Mouse (Mus musculus): ENCODE results near the gene Ano2. TPM values are rescaled to one million over a fixed set of nuclear protein-coding genes. Genes with fewer than 3 reads are reported as not detected.

Gene Ano2
- polyA plus RNA-seq, 1 experiment, result not detected

DNA sequence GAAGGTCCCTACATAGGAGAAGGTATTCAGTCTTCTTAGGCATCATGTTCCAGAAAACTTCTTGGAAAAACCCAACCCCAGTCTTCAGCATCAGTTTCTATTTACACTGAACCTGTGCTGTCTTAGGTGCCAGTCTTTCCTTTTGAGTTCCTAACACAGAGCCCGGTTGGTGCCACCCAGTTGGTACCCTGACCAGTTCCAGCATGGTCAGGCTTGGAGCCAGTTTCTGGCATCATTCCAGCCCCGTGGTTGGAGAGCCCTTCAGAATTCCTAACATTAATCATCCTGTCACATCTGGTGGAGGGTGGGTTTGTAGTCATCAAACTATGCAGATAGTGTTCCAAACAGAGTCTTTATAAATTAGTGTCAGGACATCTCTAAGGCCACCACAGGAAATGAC is 234.8 kb downstream of the Ano2 start:
- no peak overlapping the region for H3K27ac ChIP-seq (replicated peaks; ENCODE audit: low read depth, low read length)
- no peaks in the 10 kb centered on the region for H3K4me1 ChIP-seq (ENCODE audit: control insufficient read depth, insufficient read depth, insufficient read length, low read length)

DNA sequence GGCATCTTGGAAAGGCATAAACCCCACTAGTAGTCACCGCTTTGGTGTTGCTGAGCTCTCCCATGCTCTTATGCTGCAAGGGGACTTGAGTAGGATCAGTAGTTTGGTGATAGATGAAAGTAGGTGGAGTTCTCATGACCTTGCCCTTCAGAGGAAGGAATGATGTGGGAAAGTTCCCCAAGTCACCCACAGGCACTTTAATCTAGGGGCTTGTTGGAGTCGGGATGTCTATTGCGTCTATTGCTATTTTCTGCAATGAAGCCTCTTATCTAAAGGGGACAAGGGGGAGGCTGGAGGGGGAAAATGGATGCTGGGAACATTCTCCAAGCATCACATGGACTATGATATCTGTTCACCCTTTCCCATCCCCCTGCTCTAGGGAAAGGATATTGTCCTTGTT is 235.6 kb downstream of the Ano2 start:
- Histone ChIP-seq H3K27ac (replicated peaks; ENCODE audit: low read depth, low read length) (no peak overlapping the region), H3K4me1 (ENCODE audit: control insufficient read depth, insufficient read depth, insufficient read length, low read length) (no peaks in the 10 kb centered on the region), H3K4me3 (ENCODE audit: insufficient read depth, low read depth, low read length) (no peak overlapping the region)

More for the DNA sequence above, 234.8 kb downstream of the Ano2 start:
- no peak overlapping the region for H3K4me3 ChIP-seq (ENCODE audit: insufficient read depth, low read depth, low read length)

DNA sequence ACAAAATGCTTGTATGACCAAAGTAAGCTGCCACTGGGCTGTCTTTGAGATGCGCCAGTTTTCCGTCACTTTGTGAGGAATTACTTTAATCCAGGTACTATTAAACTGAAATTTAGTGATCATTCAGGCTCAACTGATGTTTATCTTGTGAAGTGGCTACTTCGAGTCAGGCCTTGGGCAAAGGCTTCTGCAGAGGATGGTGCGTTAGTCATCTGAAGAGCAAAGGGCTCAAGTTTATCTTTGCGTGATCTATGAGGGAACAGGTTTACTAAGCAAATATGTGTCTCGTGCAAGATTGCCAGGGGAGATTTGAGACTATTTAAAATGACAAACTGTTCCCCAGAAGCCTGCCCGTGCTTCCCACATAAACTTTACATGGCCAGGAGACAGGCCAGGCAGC is 241.7 kb downstream of the Ano2 start:
- no peaks in the 10 kb centered on the region for H3K4me1 ChIP-seq (ENCODE audit: control insufficient read depth, insufficient read depth, insufficient read length, low read length)
- H3K27ac ChIP-seq (replicated peaks; ENCODE audit: low read depth, low read length), result no peak overlapping the region
- H3K4me3 ChIP-seq (ENCODE audit: insufficient read depth, low read depth, low read length), result no peak overlapping the region

DNA sequence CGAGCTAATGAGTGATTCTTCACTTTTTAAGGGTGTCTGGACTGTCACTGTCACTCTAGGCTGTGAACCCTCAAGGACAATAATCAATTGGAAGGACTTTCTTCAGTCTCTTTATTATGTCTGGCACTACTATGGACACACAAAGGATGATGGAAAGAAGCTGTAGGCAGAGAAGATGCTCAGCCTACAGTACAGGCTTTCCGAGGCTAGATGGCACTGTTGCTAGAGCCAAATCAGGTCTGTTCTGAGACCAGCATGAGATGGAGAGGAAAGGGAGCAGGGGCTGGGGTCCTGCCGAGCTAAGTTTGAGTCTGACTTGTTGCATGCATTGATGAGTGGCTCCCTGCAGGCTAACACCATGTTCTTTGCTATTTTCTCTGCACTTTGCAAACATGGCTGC is 264.7 kb downstream of the Ano2 start:
- H3K27ac ChIP-seq (replicated peaks; ENCODE audit: low read depth, low read length), result no peak overlapping the region
- no peak overlapping the region for H3K4me3 ChIP-seq (ENCODE audit: insufficient read depth, low read depth, low read length)
- no peaks in the 10 kb centered on the region for H3K4me1 ChIP-seq (ENCODE audit: control insufficient read depth, insufficient read depth, insufficient read length, low read length)

DNA sequence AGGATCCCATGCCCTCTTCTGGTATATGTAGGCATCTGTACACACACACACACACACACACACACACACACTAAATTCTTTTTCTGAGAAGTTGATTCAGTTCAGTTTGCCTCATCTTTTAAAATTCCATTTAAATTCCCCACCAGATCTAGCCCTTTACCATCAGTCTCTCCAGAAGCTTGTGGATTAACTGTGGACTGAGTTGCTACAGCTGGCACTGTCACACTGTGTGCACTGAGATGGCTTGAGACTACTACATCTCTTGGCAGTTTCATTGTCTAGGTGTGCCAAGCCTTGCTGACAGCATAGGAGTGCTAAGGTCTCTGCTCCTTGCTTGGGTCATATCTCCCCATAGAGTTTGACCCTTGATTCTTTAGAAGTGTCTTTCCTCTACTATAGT is 283.3 kb downstream of the Ano2 start:
- Histone ChIP-seq H3K27ac (replicated peaks; ENCODE audit: low read depth, low read length) (no peak overlapping the region), H3K4me1 (ENCODE audit: control insufficient read depth, insufficient read depth, insufficient read length, low read length) (no peaks in the 10 kb centered on the region), H3K4me3 (ENCODE audit: insufficient read depth, low read depth, low read length) (no peak overlapping the region)

DNA sequence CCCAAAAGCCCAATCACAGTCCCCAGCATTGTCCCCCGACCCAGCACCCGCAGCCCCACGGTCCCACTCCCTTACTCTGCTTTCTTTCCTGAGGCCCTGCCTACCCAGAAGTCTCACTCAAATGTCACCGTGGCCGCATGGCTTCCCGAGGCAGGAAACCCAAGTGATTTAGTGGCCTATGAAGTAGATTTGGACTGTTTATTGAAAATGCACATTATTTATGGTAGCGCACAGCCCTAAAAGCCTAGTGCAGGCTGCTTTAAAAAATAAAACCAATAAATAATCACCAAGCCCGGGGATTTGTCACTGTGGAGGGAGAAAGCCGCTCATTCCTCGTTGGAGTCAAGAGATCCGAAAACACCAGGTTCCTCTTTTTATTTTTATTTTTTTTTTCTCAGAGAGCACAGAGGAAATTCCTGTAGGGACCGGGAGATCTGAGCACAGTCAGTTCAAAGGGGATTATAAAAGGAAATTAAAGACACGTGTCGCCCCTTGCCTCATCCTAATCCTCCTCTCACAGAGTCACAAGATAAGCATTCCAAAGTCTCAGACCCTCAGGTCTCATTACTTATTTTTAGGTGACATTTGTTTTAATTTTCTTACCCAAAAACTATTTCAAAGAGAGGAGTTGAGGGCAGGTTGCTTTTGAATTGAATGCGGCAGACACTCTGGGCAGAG is 285.7 kb downstream of the Ano2 start:
- no peak overlapping the region for H3K27ac ChIP-seq (replicated peaks; ENCODE audit: low read depth, low read length)
- H3K4me3 ChIP-seq (ENCODE audit: insufficient read depth, low read depth, low read length), result no peak overlapping the region
- H3K4me1 ChIP-seq (ENCODE audit: control insufficient read depth, insufficient read depth, insufficient read length, low read length), result no peaks in the 10 kb centered on the region

DNA sequence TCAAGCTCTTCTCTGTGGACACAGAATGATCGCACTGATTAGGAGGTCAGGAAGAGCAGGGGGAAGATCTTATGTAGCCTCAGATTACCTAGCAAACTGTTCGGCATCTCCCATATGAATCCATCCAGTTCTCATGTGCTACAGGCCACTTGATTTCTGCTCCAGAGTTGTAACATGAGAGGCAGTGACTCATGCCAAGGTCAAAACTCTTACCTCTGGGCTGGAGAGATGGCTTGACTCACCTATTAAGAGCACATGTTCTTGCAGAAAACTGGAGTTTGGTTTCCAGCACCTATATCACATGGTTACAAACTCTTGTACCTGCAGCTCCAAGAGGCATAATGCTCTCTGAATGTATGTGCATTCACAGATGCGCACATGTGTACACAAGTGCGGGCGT is 289.4 kb downstream of the Ano2 start:
- H3K4me1 ChIP-seq (ENCODE audit: control insufficient read depth, insufficient read depth, insufficient read length, low read length), result no peaks in the 10 kb centered on the region

DNA sequence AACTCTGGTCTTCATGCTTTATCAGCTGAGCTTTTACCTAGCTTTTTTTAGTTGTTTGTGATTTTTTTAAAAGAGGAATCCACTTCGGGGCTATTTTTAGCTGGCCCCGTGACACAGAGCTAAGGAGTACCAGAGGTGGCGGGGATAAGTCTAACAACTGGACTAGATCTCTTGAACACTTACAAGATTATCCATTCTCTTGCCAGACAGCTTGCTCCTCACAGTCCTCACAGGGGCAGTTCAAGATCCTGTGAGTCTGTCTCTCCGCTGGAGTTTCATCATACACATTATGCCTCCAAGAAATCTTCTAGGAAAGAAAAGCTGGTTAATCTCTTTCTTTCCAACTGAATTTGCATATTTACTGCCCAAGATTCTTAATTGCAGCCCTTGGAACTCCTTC is 293.8 kb downstream of the Ano2 start:
- no peak overlapping the region for H3K27ac ChIP-seq (replicated peaks; ENCODE audit: low read depth, low read length)
- no peak overlapping the region for H3K4me3 ChIP-seq (ENCODE audit: insufficient read depth, low read depth, low read length)
- no peaks in the 10 kb centered on the region for H3K4me1 ChIP-seq (ENCODE audit: control insufficient read depth, insufficient read depth, insufficient read length, low read length)

More for the DNA sequence above, 289.4 kb downstream of the Ano2 start:
- no peak overlapping the region for H3K27ac ChIP-seq (replicated peaks; ENCODE audit: low read depth, low read length)
- no peak overlapping the region for H3K4me3 ChIP-seq (ENCODE audit: insufficient read depth, low read depth, low read length)

DNA sequence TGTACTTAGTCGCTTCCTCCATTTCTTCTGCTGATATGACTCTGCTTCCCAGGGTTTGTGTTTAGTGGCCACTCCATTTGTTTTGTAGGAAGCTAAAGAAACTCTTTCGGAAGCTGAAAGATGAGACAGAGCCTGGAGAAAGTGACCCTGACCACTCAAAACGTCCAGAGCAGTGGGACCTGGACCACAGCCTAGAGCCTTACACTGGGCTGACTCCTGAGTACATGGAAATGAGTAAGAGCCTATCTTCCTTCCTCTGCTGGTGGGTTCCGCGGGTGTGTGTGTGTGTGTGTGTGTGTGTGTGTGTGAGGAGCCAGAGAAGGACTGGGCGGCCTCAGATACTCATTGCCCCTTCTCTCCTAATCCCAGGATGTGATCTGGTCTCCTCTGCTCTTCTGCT is 302.5 kb downstream of the Ano2 start:
- Histone ChIP-seq H3K4me1 (ENCODE audit: control insufficient read depth, insufficient read depth, insufficient read length, low read length) (no peaks in the 10 kb centered on the region), H3K4me3 (ENCODE audit: insufficient read depth, low read depth, low read length) (no peak overlapping the region), H3K27ac (replicated peaks; ENCODE audit: low read depth, low read length) (peak overlapping the region; percentile 18)

DNA sequence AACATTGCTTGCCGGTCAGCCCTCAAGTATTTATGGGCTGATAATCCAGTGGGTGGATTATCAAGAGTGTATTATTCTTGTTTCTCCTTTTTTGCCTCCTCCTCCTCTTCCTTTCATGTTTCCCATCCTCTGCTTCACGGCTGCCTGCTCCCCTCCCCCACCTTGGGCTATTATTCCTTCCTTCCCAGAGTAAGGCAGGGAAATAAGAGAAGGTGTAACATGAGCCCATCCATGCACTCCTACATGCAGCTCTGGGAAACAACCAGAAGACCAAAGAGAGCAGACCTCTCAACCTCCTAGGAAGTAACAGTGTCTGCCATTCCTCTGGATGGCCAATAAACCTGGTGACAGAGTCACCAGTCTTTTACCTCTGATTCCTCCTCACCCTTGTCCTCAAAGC is 311.6 kb downstream of the Ano2 start:
- Histone ChIP-seq H3K27ac (replicated peaks; ENCODE audit: low read depth, low read length) (no peak overlapping the region), H3K4me1 (ENCODE audit: control insufficient read depth, insufficient read depth, insufficient read length, low read length) (no peaks in the 10 kb centered on the region; the same call in 1 of the 2 replicates)

DNA sequence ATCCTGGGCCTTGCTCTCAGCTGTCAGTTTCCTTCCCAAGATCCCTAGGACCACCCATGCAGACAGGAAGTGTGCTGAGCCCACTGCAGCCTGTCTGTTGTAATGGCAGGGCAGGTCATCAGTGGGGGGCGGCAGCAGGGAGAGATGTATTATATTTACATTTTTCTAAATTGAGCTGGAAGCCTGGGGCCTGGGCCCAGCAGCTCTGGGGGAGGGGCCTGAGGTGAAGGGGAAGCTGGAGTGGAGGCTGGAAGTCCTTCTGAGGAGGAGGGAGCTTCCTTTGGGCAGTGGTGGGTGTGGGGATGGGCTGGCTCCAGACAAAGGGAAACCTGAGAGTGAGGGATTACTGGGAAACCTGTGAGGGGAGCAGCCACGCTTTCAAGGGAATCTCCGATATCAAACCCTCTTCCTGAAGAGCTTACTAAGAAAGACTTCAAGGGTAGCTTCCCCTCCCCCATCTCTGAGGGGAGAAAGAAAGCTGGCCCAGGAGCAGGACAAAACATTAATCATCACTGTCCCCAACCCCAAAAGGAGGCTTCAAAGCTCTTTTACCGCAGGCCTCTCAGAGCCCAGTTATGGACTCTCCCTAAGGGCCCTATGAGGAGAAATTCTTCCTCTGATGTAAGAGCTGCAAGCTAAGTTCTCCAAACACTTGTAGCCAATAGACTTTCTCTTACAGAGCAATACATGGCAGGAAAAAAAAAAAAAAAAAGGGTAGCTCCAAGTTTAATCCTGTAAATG is 313.0 kb downstream of the Ano2 start:
- H3K4me1 ChIP-seq (ENCODE audit: control insufficient read depth, insufficient read depth, insufficient read length, low read length), result no peaks in the 10 kb centered on the region; the same call in 1 of the 2 replicates
- H3K4me3 ChIP-seq (ENCODE audit: insufficient read depth, low read depth, low read length), result no peak overlapping the region
- H3K27ac ChIP-seq (replicated peaks; ENCODE audit: low read depth, low read length), result no peak overlapping the region

More for the DNA sequence above, 311.6 kb downstream of the Ano2 start:
- H3K4me3 ChIP-seq (ENCODE audit: insufficient read depth, low read depth, low read length), result no peak overlapping the region

DNA sequence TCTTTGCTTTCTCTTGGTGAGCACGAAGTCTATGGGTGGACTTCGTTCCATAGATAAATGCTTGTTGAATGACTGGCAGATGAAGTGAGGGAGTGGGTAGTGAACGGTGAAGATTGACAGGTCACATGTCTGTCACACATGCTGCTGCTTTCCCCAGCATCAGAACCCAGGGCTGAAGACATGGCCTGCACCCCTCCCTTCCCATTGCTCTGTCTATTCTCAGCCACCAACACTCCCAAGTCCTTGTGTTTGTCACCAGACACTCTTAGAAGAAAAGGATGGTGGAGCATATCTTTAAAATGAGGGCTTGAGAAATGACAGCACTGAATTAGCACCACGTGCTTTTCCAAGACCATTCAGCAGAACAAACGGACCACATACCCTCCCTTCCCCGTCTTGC is 316.4 kb downstream of the Ano2 start:
- H3K4me1 ChIP-seq (ENCODE audit: control insufficient read depth, insufficient read depth, insufficient read length, low read length), result peaks cover 8% of the 10 kb centered on the region; the same call in 1 of the 2 replicates
- H3K27ac ChIP-seq (replicated peaks; ENCODE audit: low read depth, low read length), result no peak overlapping the region
- no peak overlapping the region for H3K4me3 ChIP-seq (ENCODE audit: insufficient read depth, low read depth, low read length)

DNA sequence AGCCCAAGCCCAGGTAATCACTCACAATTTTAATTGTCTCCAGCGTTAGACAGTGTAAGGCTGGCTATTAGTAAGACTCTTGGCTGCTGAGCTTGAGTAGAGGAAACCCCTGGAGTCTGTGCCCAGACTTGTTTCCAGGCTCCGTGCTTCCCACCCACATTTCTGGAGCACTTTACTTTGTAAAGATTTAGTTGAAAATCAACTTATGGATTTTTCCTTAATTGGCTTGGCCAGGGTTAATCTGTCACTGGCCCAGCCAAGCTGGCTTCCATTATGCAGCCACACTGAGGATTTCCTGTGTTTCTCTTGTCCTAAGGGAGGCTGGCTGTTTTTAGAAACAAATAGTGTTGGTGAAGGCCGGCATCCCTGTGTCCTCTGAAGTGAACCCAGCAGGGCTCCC is 318.9 kb downstream of the Ano2 start:
- no peak overlapping the region for H3K4me3 ChIP-seq (ENCODE audit: insufficient read depth, low read depth, low read length)
- H3K4me1 ChIP-seq (ENCODE audit: control insufficient read depth, insufficient read depth, insufficient read length, low read length), result peaks cover 8% of the 10 kb centered on the region; the same call in 1 of the 2 replicates
- H3K27ac ChIP-seq (replicated peaks; ENCODE audit: low read depth, low read length), result peak overlapping the region; percentile 29; the same call in 1 of the 2 replicates

DNA sequence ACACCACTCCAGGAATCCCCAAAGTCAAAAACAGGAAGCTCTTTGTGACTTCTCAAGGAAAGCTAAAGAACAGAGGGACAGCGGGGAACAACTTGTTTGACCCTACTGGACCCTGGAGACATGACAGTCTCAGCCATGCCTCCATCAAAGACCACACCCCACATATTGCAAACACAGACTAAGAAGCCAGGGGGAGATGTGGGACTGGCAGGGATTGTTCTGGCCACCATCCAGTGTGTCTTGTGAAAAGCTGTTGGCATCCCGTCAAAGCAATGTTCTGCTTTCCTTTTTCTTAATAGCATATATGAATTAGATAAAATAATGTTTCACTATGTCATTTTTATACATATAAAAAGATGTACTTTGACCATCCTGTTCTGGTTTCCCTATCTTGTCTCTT is 326.8 kb downstream of the Ano2 start:
- H3K27ac ChIP-seq (replicated peaks; ENCODE audit: low read depth, low read length), result no peak overlapping the region
- peaks cover 5% of the 10 kb centered on the region; the same call in 1 of the 2 replicates for H3K4me1 ChIP-seq (ENCODE audit: control insufficient read depth, insufficient read depth, insufficient read length, low read length)
- no peak overlapping the region for H3K4me3 ChIP-seq (ENCODE audit: insufficient read depth, low read depth, low read length)

DNA sequence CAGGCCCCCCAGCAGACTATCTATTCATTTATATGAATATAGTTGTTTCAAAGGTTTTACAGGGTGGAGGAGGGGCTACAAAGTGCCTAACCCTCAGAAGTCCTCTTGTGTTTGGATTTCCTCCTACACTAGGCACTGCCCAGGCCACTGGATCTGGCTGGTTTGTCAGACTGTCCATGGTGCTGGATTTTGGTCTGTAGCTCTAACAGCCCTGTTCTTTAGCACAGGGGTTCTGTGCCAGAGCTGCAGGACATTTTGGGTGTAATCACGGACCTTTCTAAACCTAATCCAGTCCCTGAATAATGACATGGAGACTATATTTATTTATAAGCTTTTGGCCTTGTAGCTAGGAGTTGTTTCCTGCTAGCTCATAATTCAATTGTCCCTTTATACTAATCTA is 328.2 kb downstream of the Ano2 start:
- H3K4me3 ChIP-seq (ENCODE audit: insufficient read depth, low read depth, low read length), result no peak overlapping the region
- peaks cover 5% of the 10 kb centered on the region; the same call in 1 of the 2 replicates for H3K4me1 ChIP-seq (ENCODE audit: control insufficient read depth, insufficient read depth, insufficient read length, low read length)
- H3K27ac ChIP-seq (replicated peaks; ENCODE audit: low read depth, low read length), result 0 out of 2 replicates have a peak overlapping the region, but pooled peaks have one; percentile 58

Data from brown adipose tissue, adult 24 weeks (tissue).